Mouse (Mus musculus) G1E (cell line): ENCODE measurements at regions not wholly inside any gene's neighbourhood (a gene's known extent, or its start where the extent isn't known, plus 50 kb on each side); places are given as distances from the start of the nearest gene placed in this dataset.

Experiments used
- ATAC-seq: 2 replicates; pipeline ENCODE4 v1.8.0; 2016; ENCODE audit warnings: mild to moderate bottlenecking; ENCODE audit not compliant: insufficient number of reproducible peaks, poor library complexity, low FRiP score, severe bottlenecking; ENCODE audit errors: extremely low read depth
- DNase-seq: peaks from one replicate; pipeline ENCODE4 v3.0.0; 2012; ENCODE audit warnings: low spot score
- H3K27me3 ChIP-seq: 2 replicates; pipeline ENCODE4 v1.6.1; 2012; ENCODE audit warnings: mild to moderate bottlenecking, low read length, inconsistent platforms; ENCODE audit not compliant: insufficient read depth
- H3K36me3 ChIP-seq: replicated peaks from 2 replicates; pipeline ENCODE3; 2012; ENCODE audit warnings: mild to moderate bottlenecking, inconsistent platforms
- H3K4me1 ChIP-seq: 2 replicates; pipeline ENCODE4 v1.6.1; 2012; ENCODE audit warnings: low read depth, low read length, inconsistent platforms, mixed read lengths; ENCODE audit not compliant: insufficient read depth
- H3K4me3 ChIP-seq: 2 replicates; pipeline ENCODE4 v1.5.1; 2012; ENCODE audit warnings: low read depth, mild to moderate bottlenecking, inconsistent platforms, low read length, moderate library complexity, mixed read lengths
- H3K9me3 ChIP-seq: replicated peaks from 2 replicates; pipeline ENCODE4 v1.6.1; 2012; ENCODE audit warnings: inconsistent platforms
- CTCF ChIP-seq: IDR thresholded peaks from 2 replicates; pipeline ENCODE4 v1.5.1; 2012; ENCODE audit warnings: low read depth, low read length, inconsistent platforms, mixed read lengths
- GATA1 ChIP-seq: IDR thresholded peaks from 2 replicates; pipeline ENCODE4 v1.6.1; 2012; ENCODE audit warnings: borderline replicate concordance, low read length, inconsistent platforms, mixed read lengths
- GATA2 ChIP-seq: IDR thresholded peaks from 2 replicates; pipeline ENCODE4 v1.6.1; 2012; ENCODE audit warnings: low read depth, low read length, inconsistent platforms, borderline replicate concordance
- POLR2AphosphoS5 ChIP-seq: IDR thresholded peaks from 2 replicates; pipeline ENCODE4 v1.6.1; 2012; ENCODE audit warnings: low read depth, low read length, inconsistent platforms; ENCODE audit not compliant: insufficient replicate concordance
- TAL1 ChIP-seq: conservative IDR thresholded peaks from 2 replicates; pipeline ENCODE4 v1.6.1; 2012; ENCODE audit warnings: low read depth, low read length, inconsistent platforms, mixed read lengths

- H3K27me3 ChIP-seq, result no peaks in the 10 kb centered on the region
- no peaks in the 10 kb centered on the region for H3K36me3 ChIP-seq
- DNase-seq (no peak), ATAC-seq (no peak)
- TF ChIP-seq POLR2AphosphoS5, result no peak
- no peak for TF ChIP-seq CTCF
- TF ChIP-seq TAL1, result no peak
- TF ChIP-seq GATA1, result no peak
- TF ChIP-seq GATA2, result no peak
- H3K4me1 ChIP-seq, result no peaks in the 10 kb centered on the region
- peaks cover 28% of the 10 kb centered on the region for H3K9me3 ChIP-seq
- no peak overlapping the region for H3K4me3 ChIP-seq
Observed at GRCm38 (mm10) chr4:105365076-105365475, 207.9 kb downstream of the Plpp3 start.

- Histone ChIP-seq H3K9me3 (peaks cover 44% of the 10 kb centered on the region), H3K27me3 (no peaks in the 10 kb centered on the region), H3K36me3 (no peaks in the 10 kb centered on the region), H3K4me1 (no peaks in the 10 kb centered on the region), H3K4me3 (no peak overlapping the region)
- DNase-seq (no peak), ATAC-seq (no peak)
- no peak for TF ChIP-seq POLR2AphosphoS5
- no peak for TF ChIP-seq GATA2
- no peak for TF ChIP-seq CTCF
- TF ChIP-seq GATA1, result no peak
- TF ChIP-seq TAL1, result no peak
Observed at GRCm38 (mm10) chr4:105376591-105376990, 219.4 kb downstream of the Plpp3 start.

DNA sequence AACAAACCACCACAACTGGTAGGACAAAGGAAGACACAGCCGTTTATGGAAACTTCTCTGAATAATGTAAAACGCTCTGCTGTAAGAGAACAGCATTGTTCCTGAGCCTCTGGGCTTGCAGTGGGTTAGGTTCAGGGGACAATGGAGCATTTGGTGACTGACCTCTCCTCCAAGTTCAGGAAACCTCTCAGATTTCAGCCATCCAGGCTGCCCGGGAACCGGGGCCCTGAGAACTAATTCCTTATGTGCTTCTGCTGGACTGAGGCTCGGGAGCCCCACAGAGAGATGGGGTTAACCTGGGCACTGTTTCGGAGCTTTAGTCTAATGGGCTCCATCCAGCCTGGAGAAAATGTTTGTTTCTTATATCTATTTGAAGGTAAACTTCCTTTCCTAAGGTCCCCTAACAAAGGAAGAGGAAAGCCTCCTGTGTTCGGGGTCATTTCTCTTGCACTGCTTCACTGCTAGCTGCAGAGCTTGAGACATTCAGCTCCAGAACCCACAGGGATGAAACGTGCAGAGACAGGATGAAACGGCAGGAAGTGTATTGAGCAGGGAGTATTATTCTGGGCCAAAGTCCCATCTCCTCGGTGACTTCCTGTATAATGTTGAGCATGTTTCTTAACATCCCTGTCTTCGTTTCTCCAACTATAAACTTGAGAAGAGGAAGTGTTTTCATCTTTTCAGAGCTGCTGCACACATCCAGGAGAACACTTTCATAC, 220.5 kb downstream of the Plpp3 start:
- no peaks in the 10 kb centered on the region for H3K4me1 ChIP-seq
- ATAC-seq (no peak), DNase-seq (no peak)
- TF ChIP-seq TAL1 (no peak), POLR2AphosphoS5 (no peak), CTCF (no peak), GATA2 (no peak), GATA1 (no peak)
- no peaks in the 10 kb centered on the region for H3K36me3 ChIP-seq
- H3K9me3 ChIP-seq, result peaks cover 49% of the 10 kb centered on the region
- no peaks in the 10 kb centered on the region for H3K27me3 ChIP-seq
- no peak overlapping the region for H3K4me3 ChIP-seq

GRCm38 (mm10) chr4:105384826-105385225, 227.7 kb downstream of the Plpp3 start:
- H3K4me1 ChIP-seq, result no peaks in the 10 kb centered on the region
- no peak for ATAC-seq
- no peak for DNase-seq
- H3K27me3 ChIP-seq, result no peaks in the 10 kb centered on the region
- TF ChIP-seq TAL1, result no peak
- TF ChIP-seq CTCF, result no peak
- no peak for TF ChIP-seq GATA1
- TF ChIP-seq POLR2AphosphoS5, result no peak
- no peak for TF ChIP-seq GATA2
- H3K36me3 ChIP-seq, result no peaks in the 10 kb centered on the region
- no peak overlapping the region for H3K4me3 ChIP-seq
- peaks cover 53% of the 10 kb centered on the region for H3K9me3 ChIP-seq

DNA sequence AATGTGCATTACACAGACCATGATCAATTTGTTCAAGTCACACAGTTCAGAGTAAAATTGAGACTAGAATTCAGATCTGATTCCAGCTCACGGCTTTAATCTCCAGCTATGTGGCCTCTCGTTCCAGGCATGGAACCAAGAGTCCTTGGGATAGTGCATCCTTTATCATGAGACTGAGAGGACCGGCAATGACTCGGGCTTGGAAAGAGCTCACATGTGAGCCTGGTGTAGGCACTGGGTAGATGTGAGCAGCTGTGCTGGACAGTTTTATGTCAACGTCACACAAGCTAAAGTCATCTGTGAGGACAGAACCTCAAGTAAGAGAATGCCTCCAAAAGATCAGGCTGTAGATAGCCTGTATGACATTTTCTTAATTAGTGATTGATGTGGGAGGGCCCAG, 228.3 kb downstream of the Plpp3 start:
- no peaks in the 10 kb centered on the region for H3K36me3 ChIP-seq

DNA sequence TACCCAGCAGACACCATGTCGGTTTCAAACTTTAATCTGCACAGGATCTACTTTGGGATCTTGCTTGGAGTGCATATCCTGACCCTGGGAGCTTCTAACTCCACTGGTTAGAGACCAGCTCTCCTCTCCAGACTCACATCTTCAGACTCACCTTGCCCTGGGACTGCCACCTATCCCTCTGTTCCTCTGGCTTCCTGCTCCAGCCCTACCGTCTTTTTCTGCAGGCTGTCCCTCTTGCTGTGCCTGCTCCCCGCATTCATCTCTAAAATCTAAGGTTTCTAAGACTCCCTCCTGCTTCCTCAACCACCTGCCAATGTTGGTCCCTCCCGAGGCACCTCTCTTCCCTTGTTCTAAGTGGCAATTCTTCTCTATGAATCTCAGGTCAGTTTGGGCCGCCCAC, 233.2 kb downstream of the Plpp3 start:
- peaks cover 46% of the 10 kb centered on the region for H3K9me3 ChIP-seq
- H3K36me3 ChIP-seq, result no peaks in the 10 kb centered on the region
- H3K27me3 ChIP-seq, result no peaks in the 10 kb centered on the region
- no peak overlapping the region for H3K4me3 ChIP-seq
- H3K4me1 ChIP-seq, result no peaks in the 10 kb centered on the region
- DNase-seq (no peak), ATAC-seq (no peak)
- no peak for TF ChIP-seq TAL1
- no peak for TF ChIP-seq GATA1
- no peak for TF ChIP-seq POLR2AphosphoS5
- no peak for TF ChIP-seq CTCF
- no peak for TF ChIP-seq GATA2

More for the DNA sequence above, 228.3 kb downstream of the Plpp3 start:
- Histone ChIP-seq H3K4me1 (no peaks in the 10 kb centered on the region), H3K27me3 (no peaks in the 10 kb centered on the region), H3K4me3 (no peak overlapping the region), H3K9me3 (peaks cover 55% of the 10 kb centered on the region)
- no peak for DNase-seq
- no peak for TF ChIP-seq CTCF
- TF ChIP-seq TAL1, result no peak
- no peak for TF ChIP-seq GATA2
- TF ChIP-seq POLR2AphosphoS5, result no peak
- TF ChIP-seq GATA1, result no peak
- no peak for ATAC-seq

- DNase-seq (no peak), ATAC-seq (no peak)
- H3K9me3 ChIP-seq, result peaks cover 23% of the 10 kb centered on the region
- no peak for TF ChIP-seq GATA2
- TF ChIP-seq TAL1, result no peak
- no peak for TF ChIP-seq GATA1
- TF ChIP-seq POLR2AphosphoS5, result no peak
- no peak for TF ChIP-seq CTCF
- H3K27me3 ChIP-seq, result no peaks in the 10 kb centered on the region
- H3K4me1 ChIP-seq, result no peaks in the 10 kb centered on the region
- H3K4me3 ChIP-seq, result no peak overlapping the region
- H3K36me3 ChIP-seq, result no peaks in the 10 kb centered on the region
Observed at GRCm38 (mm10) chr4:105394366-105394765, 237.2 kb downstream of the Plpp3 start.
